Mouse (Mus musculus) heart, embryonic 12.5 days (tissue): ENCODE measurements around the gene Robo3. TPM values are rescaled to one million over a fixed set of nuclear protein-coding genes. Genes with fewer than 3 reads are reported as not detected.

ENCODE experiments used
- ATAC-seq: fragments of 200-750 bp; cut with Nextera tagmentation; 2 replicates; pipeline ENCODE4 v1.8.0; 2017; ENCODE audit warnings: moderate TSS enrichment, moderate library complexity; ENCODE audit not compliant: insufficient number of reproducible peaks, low FRiP score
- H3K27ac ChIP-seq: fragments of 300-500 bp; sonication (generic); 2 replicates; pipeline ENCODE4 v1.5.1; 2016; ENCODE audit warnings: mild to moderate bottlenecking, moderate library complexity; ENCODE audit not compliant: poor library complexity, severe bottlenecking
- H3K27me3 ChIP-seq: fragments of 300-500 bp; sonication (generic); replicated peaks from 2 replicates; pipeline ENCODE4 v1.6.1; 2016; ENCODE audit warnings: mild to moderate bottlenecking, moderate library complexity
- H3K36me3 ChIP-seq: fragments of 300-500 bp; sonication (generic); 2 replicates; pipeline ENCODE4 v1.6.1; 2016; ENCODE audit warnings: mild to moderate bottlenecking, moderate library complexity
- H3K4me1 ChIP-seq: fragments of 300-500 bp; sonication (generic); replicated peaks from 2 replicates; pipeline ENCODE4 v1.6.1; 2016; ENCODE audit warnings: mild to moderate bottlenecking
- H3K4me2 ChIP-seq: fragments of 300-500 bp; sonication (generic); 2 replicates; pipeline ENCODE4 v1.6.1; 2016; ENCODE audit warnings: mild to moderate bottlenecking, moderate library complexity
- H3K4me3 ChIP-seq: fragments of 300-500 bp; sonication (generic); 2 replicates; pipeline ENCODE4 v1.5.1; 2016; ENCODE audit warnings: mild to moderate bottlenecking
- H3K9ac ChIP-seq: fragments of 300-500 bp; sonication (generic); 2 replicates; pipeline ENCODE4 v1.6.1; 2016; ENCODE audit warnings: mild to moderate bottlenecking, moderate library complexity
- H3K9me3 ChIP-seq: fragments of 300-500 bp; sonication (generic); replicated peaks from 2 replicates; pipeline ENCODE4 v1.6.1; 2016; ENCODE audit warnings: mild to moderate bottlenecking, moderate library complexity
- WGBS: fragments of 180-500 bp; shearing (Covaris S2); methylation state at CpG from one replicate; pipeline ENCODE4 v1.1.7; 2016; 5-methylcytosine and 5-hydroxymethylcytosine counted together
- polyA plus RNA-seq: library from polyadenylated mRNA; unstranded; fragments of >200 nt; fragmentation: Nextera tagmentation; extraction: Ambion mirVana; gene quantifications from 2 replicates; pipeline ENCODE4 v1.2.1, GENCODE M21; 2016

The Robo3 gene
- polyA plus RNA-seq, 1 experiment from 2014 or later, result 0.20 TPM

- Histone ChIP-seq H3K36me3 (no peaks in the 10 kb centered on the region), H3K4me2 (no peak overlapping the region), H3K4me1 (peaks cover 23% of the 10 kb centered on the region), H3K27ac (no peak overlapping the region), H3K27me3 (peaks cover 76% of the 10 kb centered on the region), H3K9me3 (no peaks in the 10 kb centered on the region), H3K4me3 (no peak overlapping the region), H3K9ac (no peak overlapping the region)
- 18% methylated on average over 26 of the region's 26 CpGs for WGBS
- no peak for ATAC-seq
These were observed 3.7 kb downstream of the Robo3 start for GRCm38 (mm10) chr9:37429326-37429725.

DNA sequence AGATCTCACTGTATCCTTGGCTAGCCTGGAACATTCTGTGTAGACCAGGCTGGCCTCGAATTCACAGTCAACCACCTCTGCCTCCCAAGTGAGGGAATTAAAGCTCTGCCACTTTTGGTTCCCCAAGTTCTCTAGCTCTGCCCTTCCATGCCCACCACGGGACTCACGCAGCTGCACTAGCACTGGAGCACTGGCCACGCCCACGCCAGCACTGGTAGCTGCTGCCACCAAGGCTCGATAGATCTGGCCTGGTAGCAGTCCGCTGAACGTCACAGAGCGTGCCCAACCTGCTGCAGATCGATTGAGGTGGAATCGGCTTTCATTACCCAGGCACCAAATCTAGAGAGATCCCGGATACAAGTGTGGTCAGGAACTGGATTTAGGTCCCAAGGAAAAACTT, 11.8 kb downstream of the Robo3 start:
- Histone ChIP-seq H3K9me3 (no peaks in the 10 kb centered on the region), H3K36me3 (no peaks in the 10 kb centered on the region), H3K4me2 (peak overlapping the region; percentile 68), H3K4me3 (peak overlapping the region; percentile 36; the same call in 1 of the 2 replicates), H3K27me3 (0 out of 2 replicates have a peak, but pooled peaks cover 8% of the 10 kb centered on the region), H3K27ac (no peak overlapping the region), H3K9ac (no peak overlapping the region), H3K4me1 (peaks cover 16% of the 10 kb centered on the region; the same call in 1 of the 2 replicates)
- 26% methylated on average over 12 of the region's 12 CpGs for WGBS
- no peak for ATAC-seq

DNA sequence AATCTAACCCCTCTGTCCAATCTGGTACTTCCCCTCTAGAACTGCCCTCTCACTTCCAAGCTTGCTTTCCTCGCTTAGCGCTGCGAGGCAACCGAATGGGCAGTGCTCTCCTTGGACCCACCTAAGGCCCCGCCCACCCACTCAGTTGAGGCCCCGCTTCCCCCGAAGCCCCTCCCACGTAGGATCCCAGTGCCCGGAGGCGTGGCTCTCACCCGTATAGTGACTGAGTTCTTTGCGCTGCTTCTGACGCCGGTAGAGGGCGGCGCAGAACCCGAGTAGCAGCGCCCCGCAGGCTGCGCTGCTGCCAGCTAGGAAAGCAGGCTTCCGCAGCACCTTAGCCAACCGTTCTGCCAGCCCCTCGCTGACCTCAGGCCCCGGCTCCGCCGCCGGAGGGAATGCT, 12.4 kb downstream of the Robo3 start:
- H3K9ac ChIP-seq, result peak overlapping the region; percentile 33; the same call in 1 of the 2 replicates
- under 1% methylated on average over 27 of the region's 27 CpGs for WGBS
- peak overlapping the region; percentile 36 for H3K4me3 ChIP-seq
- H3K27ac ChIP-seq, result no peak overlapping the region
- H3K4me1 ChIP-seq, result peaks cover 16% of the 10 kb centered on the region; the same call in 1 of the 2 replicates
- H3K36me3 ChIP-seq, result no peaks in the 10 kb centered on the region
- H3K4me2 ChIP-seq, result peak overlapping the region; percentile 68
- 0 out of 2 replicates have a peak, but pooled peaks cover 7% of the 10 kb centered on the region for H3K27me3 ChIP-seq
- ATAC-seq, result peak; percentile 89
- H3K9me3 ChIP-seq, result no peaks in the 10 kb centered on the region

GRCm38 (mm10) chr9:37418791-37419190, 14.3 kb downstream of the Robo3 start:
- Histone ChIP-seq H3K4me3 (no peak overlapping the region), H3K36me3 (no peaks in the 10 kb centered on the region), H3K27me3 (0 out of 2 replicates have a peak, but pooled peaks cover 5% of the 10 kb centered on the region), H3K9me3 (no peaks in the 10 kb centered on the region), H3K4me1 (peaks cover 16% of the 10 kb centered on the region; the same call in 1 of the 2 replicates), H3K27ac (no peak overlapping the region), H3K9ac (no peak overlapping the region), H3K4me2 (no peak overlapping the region)
- 73% methylated on average over 4 of the region's 4 CpGs for WGBS
- no peak for ATAC-seq

DNA sequence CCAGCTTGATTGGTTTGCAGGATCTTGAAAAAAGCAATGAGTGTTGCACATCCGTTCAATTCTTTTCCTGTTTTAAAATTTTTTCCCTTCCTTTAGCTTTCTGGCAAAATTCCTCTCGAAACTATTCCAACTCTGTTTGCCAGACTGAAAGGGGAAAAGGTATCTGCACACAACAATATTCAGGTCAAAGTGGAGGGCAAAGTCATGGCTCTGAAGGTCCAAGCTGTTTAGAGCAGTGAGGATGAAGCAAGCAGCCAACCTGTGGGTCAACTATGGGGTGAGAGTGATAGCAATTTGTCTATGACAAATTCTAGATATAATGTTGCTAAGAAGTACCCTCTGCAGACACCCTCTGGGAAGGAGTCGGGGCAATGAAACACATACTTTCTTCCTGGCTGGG, 18.4 kb downstream of the Robo3 start:
- H3K4me3 ChIP-seq, result no peak overlapping the region
- ATAC-seq, result no peak
- H3K9me3 ChIP-seq, result no peaks in the 10 kb centered on the region
- H3K27me3 ChIP-seq, result 0 out of 2 replicates have a peak, but pooled peaks cover 3% of the 10 kb centered on the region
- WGBS, result 78% methylated on average over 3 of the region's 3 CpGs
- peaks cover 15% of the 10 kb centered on the region for H3K4me1 ChIP-seq
- no peak overlapping the region for H3K9ac ChIP-seq
- no peak overlapping the region for H3K27ac ChIP-seq
- H3K36me3 ChIP-seq, result no peaks in the 10 kb centered on the region
- no peak overlapping the region for H3K4me2 ChIP-seq

GRCm38 (mm10) chr9:37412989-37413388, 20.1 kb downstream of the Robo3 start:
- ATAC-seq, result no peak
- no peak overlapping the region for H3K27ac ChIP-seq

GRCm38 (mm10) chr9:37409698-37410445, 23.2 kb downstream of the Robo3 start:
- peak overlapping the region; percentile 60 for H3K27ac ChIP-seq
- peaks cover 18% of the 10 kb centered on the region; the same call in 1 of the 2 replicates for H3K4me1 ChIP-seq
- no peaks in the 10 kb centered on the region for H3K9me3 ChIP-seq
- ATAC-seq, result no peak
- no peak overlapping the region for H3K9ac ChIP-seq
- no peak overlapping the region for H3K4me3 ChIP-seq
- peaks cover 12% of the 10 kb centered on the region for H3K27me3 ChIP-seq
- no peaks in the 10 kb centered on the region for H3K36me3 ChIP-seq
- 63% methylated on average over 8 of the region's 8 CpGs for WGBS
- peak overlapping the region; percentile 14; the same call in 1 of the 2 replicates for H3K4me2 ChIP-seq

More at GRCm38 (mm10) chr9:37412989-37413388, 20.1 kb downstream of the Robo3 start:
- Histone ChIP-seq H3K4me1 (peaks cover 22% of the 10 kb centered on the region), H3K36me3 (no peaks in the 10 kb centered on the region), H3K4me3 (no peak overlapping the region), H3K9me3 (no peaks in the 10 kb centered on the region), H3K27me3 (no peaks in the 10 kb centered on the region; the same call in 1 of the 2 replicates), H3K4me2 (no peak overlapping the region), H3K9ac (no peak overlapping the region)
- 48% methylated on average over 3 of the region's 3 CpGs for WGBS

GRCm38 (mm10) chr9:37407850-37408502, 25.1 kb downstream of the Robo3 start:
- Histone ChIP-seq H3K27me3 (peaks cover 12% of the 10 kb centered on the region), H3K27ac (no peak overlapping the region), H3K9me3 (no peaks in the 10 kb centered on the region), H3K36me3 (no peaks in the 10 kb centered on the region), H3K4me3 (no peak overlapping the region), H3K4me2 (peak overlapping the region; percentile 44), H3K4me1 (peaks cover 18% of the 10 kb centered on the region; the same call in 1 of the 2 replicates), H3K9ac (no peak overlapping the region)
- WGBS, result 15% methylated on average over 19 of the region's 19 CpGs
- ATAC-seq, result no peak

DNA sequence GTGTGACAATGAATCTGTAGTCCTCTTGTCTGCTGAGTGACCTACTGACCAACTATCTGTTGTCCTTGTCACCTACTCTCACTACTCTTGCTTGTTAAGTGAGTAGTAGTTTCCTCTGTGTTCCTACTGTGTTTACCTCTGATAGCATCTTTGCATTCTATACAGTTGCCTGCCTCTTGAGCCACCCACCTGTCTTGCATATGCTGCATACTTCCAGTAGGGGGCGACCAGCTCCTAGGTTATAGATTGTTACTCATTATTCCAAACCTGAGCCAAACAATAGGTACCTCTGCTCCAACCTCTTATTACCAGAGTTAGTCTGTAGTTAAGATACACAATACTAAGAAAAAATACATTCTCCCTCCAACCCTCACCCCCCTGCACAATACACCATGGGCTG, 26.7 kb downstream of the Robo3 start:
- H3K4me3 ChIP-seq, result no peak overlapping the region
- H3K4me1 ChIP-seq, result peaks cover 18% of the 10 kb centered on the region; the same call in 1 of the 2 replicates
- no peak overlapping the region for H3K27ac ChIP-seq
- H3K4me2 ChIP-seq, result no peak overlapping the region
- H3K36me3 ChIP-seq, result no peaks in the 10 kb centered on the region
- WGBS, result 0% methylated on average over 1 of the region's 1 CpGs
- H3K9ac ChIP-seq, result no peak overlapping the region
- no peak for ATAC-seq
- H3K9me3 ChIP-seq, result no peaks in the 10 kb centered on the region
- H3K27me3 ChIP-seq, result peaks cover 12% of the 10 kb centered on the region

GRCm38 (mm10) chr9:37403011-37403410, 30.0 kb downstream of the Robo3 start:
- Histone ChIP-seq H3K36me3 (no peaks in the 10 kb centered on the region), H3K9me3 (no peaks in the 10 kb centered on the region), H3K4me2 (peak overlapping the region; percentile 13; the same call in 1 of the 2 replicates), H3K27me3 (peaks cover 12% of the 10 kb centered on the region), H3K4me1 (peaks cover 9% of the 10 kb centered on the region; the same call in 1 of the 2 replicates), H3K9ac (no peak overlapping the region), H3K27ac (no peak overlapping the region), H3K4me3 (no peak overlapping the region)
- no peak for ATAC-seq
- 78% methylated on average over 7 of the region's 7 CpGs for WGBS

GRCm38 (mm10) chr9:37402501-37402900, 30.5 kb downstream of the Robo3 start:
- H3K27me3 ChIP-seq, result peaks cover 12% of the 10 kb centered on the region
- peak overlapping the region; percentile 13 for H3K4me2 ChIP-seq
- no peaks in the 10 kb centered on the region for H3K36me3 ChIP-seq
- ATAC-seq, result no peak
- peaks cover 6% of the 10 kb centered on the region; the same call in 1 of the 2 replicates for H3K4me1 ChIP-seq
- H3K9ac ChIP-seq, result no peak overlapping the region
- WGBS, result 82% methylated on average over 7 of the region's 7 CpGs
- no peak overlapping the region for H3K4me3 ChIP-seq
- no peak overlapping the region for H3K27ac ChIP-seq
- H3K9me3 ChIP-seq, result no peaks in the 10 kb centered on the region
